Mouse (Mus musculus) lung, postnatal 0 days (tissue): Measurements from ENCODE around the gene Tekt1.

ENCODE experiments used
- CTCF ChIP-seq: IDR thresholded peaks from 2 replicates; pipeline ENCODE4 v1.5.1; 2016; ENCODE audit warnings: antibody characterized with exemption, mild to moderate bottlenecking
- EP300 ChIP-seq: IDR thresholded peaks from 2 replicates; pipeline ENCODE4 v1.6.1; 2016; ENCODE audit warnings: antibody characterized with exemption, mild to moderate bottlenecking, control low read depth

GRCm38 (mm10) chr11:72407574-72407973 lies 45.3 kb upstream of the Tekt1 start:
- TF ChIP-seq CTCF (no peak), EP300 (no peak)
